Comparison of ENCODE assay signal across 8 mouse cellular contexts in genomic region chr5:32139516-32140037, GRCm38 (mm10). TPM values are rescaled to one million over a fixed set of nuclear protein-coding genes. Genes with fewer than 3 reads are reported as not detected.
DNase-seq lines count a peak whose midpoint lies in the region; ATAC-seq and TF ChIP-seq lines count a peak whose summit lies in the region.

No protein-coding gene starts in this region.

- ATAC-seq in heart, embryonic 12.5 days (ENCODE audit: insufficient number of reproducible peaks, low FRiP score): no peak

- WGBS in heart, embryonic 12.5 days: 27% methylated on average over 9 of the region's 9 CpGs

- TF ChIP-seq EP300 in CH12.LX (IDR thresholded peaks at IDR 0.05; ENCODE audit: low read length): peak; percentile 58

- H3K4me1 ChIP-seq in CH12.LX (ENCODE audit: control insufficient read depth in 1 of 2, insufficient read depth in 2 of 2): peaks cover 0 to 3% of the 10 kb centered on the region in 2 experiments; a peak in 2 of 4 replicates
- H3K4me1 ChIP-seq in heart, embryonic 12.5 days (replicated peaks): peaks cover 58% of the 10 kb centered on the region

- peak; percentile 58 to 91 for TF ChIP-seq CTCF in CH12.LX (conservative IDR thresholded peaks at IDR 0.05 in 1 of 2, IDR thresholded peaks at IDR 0.05 in 1 of 2; ENCODE audit: low read depth in 2 of 2, low read length in 2 of 2)

- no peaks in the 10 kb centered on the region for H3K79me2 ChIP-seq in CH12.LX (replicated peaks; ENCODE audit: control insufficient read depth, extremely low read depth, insufficient read depth, poor library complexity, severe bottlenecking)

- peak; percentile 81 for DNase-seq in layer of hippocampus, adult 11-12 months (ENCODE audit: low spot score)
- DNase-seq in layer of hippocampus, adult 8-10 months (ENCODE audit: low spot score in 2 of 2): no peak
- peak; percentile 62 for DNase-seq in CH12.LX (ENCODE audit: extremely low read depth)
- peak; percentile 44 for DNase-seq in c-Kit-positive CD71-positive TER-119-positive erythroid progenitor cells, embryonic 14.5 days (ENCODE audit: low spot score)
- DNase-seq in layer of hippocampus, adult 9-10 months (ENCODE audit: low spot score): peak; percentile 88
- DNase-seq in mesoderm, embryonic 11.5 days (ENCODE audit: low read depth, low spot score): peak; percentile 76
- no peak for DNase-seq in urinary bladder, postnatal 10 days (ENCODE audit: low spot score)

- peaks cover 6% of the 10 kb centered on the region for H3K27me3 ChIP-seq in CH12.LX (replicated peaks)
- no peaks in the 10 kb centered on the region for H3K27me3 ChIP-seq in heart, embryonic 12.5 days (replicated peaks)

- peak overlapping the region; percentile 67; the same call in 1 of the 2 replicates for H3K4me2 ChIP-seq in CH12.LX (ENCODE audit: insufficient read depth, low read depth, poor library complexity, severe bottlenecking)
- H3K4me2 ChIP-seq in heart, embryonic 12.5 days: peak overlapping the region; percentile 91

- dilution Hi-C loops in CH12.LX (cut with MboI; ENCODE audit: extremely low pct_ligation_motif_present, extremely low pct_unique_long_range_greater_than_20kb, low sequenced_read_pairs): no loop called here

- peak; percentile 96 for TF ChIP-seq RAD21 in CH12.LX (IDR thresholded peaks at IDR 0.05; ENCODE audit: low read depth, low read length)

- no peak overlapping the region for H3K4me3 ChIP-seq in CH12.LX (replicated peaks in 1 of 3; ENCODE audit: low read depth in 2 of 3, low read length in 2 of 3, poor library complexity in 1 of 3)
- peak overlapping the region; percentile 84 for H3K4me3 ChIP-seq in heart, embryonic 12.5 days

- H3K9ac ChIP-seq in CH12.LX (ENCODE audit: insufficient read depth, low read depth): no peak overlapping the region
- H3K9ac ChIP-seq in heart, embryonic 12.5 days: peak overlapping the region; percentile 95; the same call in 1 of the 2 replicates

- H3K27ac ChIP-seq in CH12.LX (ENCODE audit: insufficient read depth, low read depth): no peak overlapping the region
- H3K27ac ChIP-seq in heart, embryonic 12.5 days (ENCODE audit: poor library complexity, severe bottlenecking): peak overlapping the region; percentile 98

- H3K36me3 ChIP-seq in CH12.LX (replicated peaks in 1 of 2; ENCODE audit: control insufficient read depth in 1 of 2, insufficient read depth in 1 of 2, low read length in 1 of 2): no peaks in the 10 kb centered on the region
- no peaks in the 10 kb centered on the region for H3K36me3 ChIP-seq in heart, embryonic 12.5 days

- TF ChIP-seq POLR2A in CH12.LX (IDR thresholded peaks at IDR 0.05; ENCODE audit: low read depth, low read length): no peak

- in situ Hi-C loops in CH12.LX (cut with MboI; ENCODE audit: low pct_ligation_motif_present, low pct_unique_long_range_greater_than_20kb, low sequenced_read_pairs): loop anchor here (10.0 kb wide), 2 partner anchors 445 to 575 kb away; partner anchors contain the start of genes Babam2 and Rbks

- no peaks in the 10 kb centered on the region for H3K9me3 ChIP-seq in CH12.LX (replicated peaks; ENCODE audit: low read length)
- no peaks in the 10 kb centered on the region for H3K9me3 ChIP-seq in heart, embryonic 12.5 days (replicated peaks)

TF ChIP-seq in CH12.LX, 34 proteins besides CTCF, POLR2A, EP300 and RAD21:
- no peak for TF ChIP-seq USF1 (IDR thresholded peaks at IDR 0.05; ENCODE audit: low read depth, low read length)
- peak; percentile 64 for TF ChIP-seq NRF1 (IDR thresholded peaks at IDR 0.05; ENCODE audit: low read depth, low read length)
- peak; percentile 57; the same call in 1 of the 2 replicates for TF ChIP-seq JUN (IDR thresholded peaks at IDR 0.05; ENCODE audit: insufficient read depth, low read depth, low read length)
- no peak for TF ChIP-seq GABPA (IDR thresholded peaks at IDR 0.05; ENCODE audit: insufficient replicate concordance, low read depth, low read length)
- peak; percentile 96 for TF ChIP-seq IRF4 (IDR thresholded peaks at IDR 0.05; ENCODE audit: low read depth, low read length)
- TF ChIP-seq UBTF (IDR thresholded peaks at IDR 0.05; ENCODE audit: low read depth, low read length): no peak
- no peak for TF ChIP-seq MAFK (IDR thresholded peaks at IDR 0.05; ENCODE audit: insufficient replicate concordance, low read length)
- no peak for TF ChIP-seq MAX (IDR thresholded peaks at IDR 0.05; ENCODE audit: low read length)
- peak; percentile 86 for TF ChIP-seq JUND (conservative IDR thresholded peaks at IDR 0.05; ENCODE audit: low read depth, low read length)
- TF ChIP-seq E2F4 (IDR thresholded peaks at IDR 0.05; ENCODE audit: insufficient replicate concordance, low read depth, low read length): no peak
- TF ChIP-seq HCFC1 (IDR thresholded peaks at IDR 0.05; ENCODE audit: low read depth, low read length): no peak
- no peak for TF ChIP-seq USF2 (conservative IDR thresholded peaks at IDR 0.05; ENCODE audit: low read depth, low read length)
- TF ChIP-seq PAX5 (IDR thresholded peaks at IDR 0.05; ENCODE audit: low read length): no peak
- no peak for TF ChIP-seq MYC (IDR thresholded peaks at IDR 0.05; ENCODE audit: low read depth, low read length)
- TF ChIP-seq ZMIZ1 (IDR thresholded peaks at IDR 0.05; ENCODE audit: low read depth, low read length): no peak
- peak; percentile 61 for TF ChIP-seq ZC3H11A (IDR thresholded peaks at IDR 0.05; ENCODE audit: low read depth, low read length)
- peak; percentile 78 for TF ChIP-seq SMC3 (IDR thresholded peaks at IDR 0.05; ENCODE audit: low read depth, low read length)
- no peak for TF ChIP-seq KAT2A (IDR thresholded peaks at IDR 0.05; ENCODE audit: insufficient replicate concordance, low read length)
- TF ChIP-seq RCOR1 (conservative IDR thresholded peaks at IDR 0.05; ENCODE audit: low read depth, low read length): no peak
- TF ChIP-seq ELF1 (IDR thresholded peaks at IDR 0.05; ENCODE audit: low read depth, low read length): no peak
- TF ChIP-seq POLR2AphosphoS2 (IDR thresholded peaks at IDR 0.05; ENCODE audit: low read depth, low read length): no peak
- TF ChIP-seq MEF2A (IDR thresholded peaks at IDR 0.05; ENCODE audit: borderline replicate concordance, low read depth, low read length): peak; percentile 57
- no peak for TF ChIP-seq CHD2 (IDR thresholded peaks at IDR 0.05; ENCODE audit: low read length)
- TF ChIP-seq SIN3A (IDR thresholded peaks at IDR 0.05; ENCODE audit: low read length): no peak
- no peak for TF ChIP-seq CHD1 (IDR thresholded peaks at IDR 0.05; ENCODE audit: low read depth, low read length)
- 0 out of 2 replicates have a peak, but pooled peaks have one; percentile 12 for TF ChIP-seq TCF12 (IDR thresholded peaks at IDR 0.05; ENCODE audit: low read depth, low read length)
- no peak for TF ChIP-seq MXI1 (IDR thresholded peaks at IDR 0.05; ENCODE audit: low read depth, low read length)
- TF ChIP-seq NELFE (IDR thresholded peaks at IDR 0.05; ENCODE audit: low read depth, low read length): no peak
- TF ChIP-seq MAZ (IDR thresholded peaks at IDR 0.05; ENCODE audit: low read depth, low read length): 0 out of 2 replicates have a peak, but pooled peaks have one; percentile 26
- TF ChIP-seq BHLHE40 (IDR thresholded peaks at IDR 0.05; ENCODE audit: low read depth, low read length): peak; percentile 54
- no peak for TF ChIP-seq ZKSCAN1 (IDR thresholded peaks at IDR 0.05; ENCODE audit: borderline replicate concordance, low read depth, low read length)
- TF ChIP-seq ZNF384 (IDR thresholded peaks at IDR 0.05; ENCODE audit: low read depth, low read length): no peak
- no peak for TF ChIP-seq TBP (conservative IDR thresholded peaks at IDR 0.05; ENCODE audit: low read depth, low read length)
- peak; percentile 54; the same call in 1 of the 2 replicates for TF ChIP-seq ETS1 (conservative IDR thresholded peaks at IDR 0.05; ENCODE audit: low read depth, low read length)

RNA-seq across cellular contexts. Expression of gene Fosl2, which starts 4.0 kb away (rescaled TPM):
- total RNA-seq in layer of hippocampus, adult 8-10 months (2022): 10 to 100 TPM; 42.6 to 75.6 (median 59.2) TPM
- total RNA-seq in CH12.LX (2012; rRNA removed) (0.17 and 0.59 TPM in 2 replicates), CH12.LX (2014; rRNA removed) (0.23 TPM in 2 replicates)
- 0.52 and 0.91 TPM in 2 replicates for polyA plus RNA-seq in CH12.LX (2012; ENCODE audit: insufficient read length, low read depth)
- polyA plus RNA-seq in heart, embryonic 12.5 days (2016; fragmentation: Nextera tagmentation; extraction: Ambion mirVana): 3.3 and 3.8 TPM in 2 replicates

Comparison
In these comparisons a context has a peak if more than half of its experiments do, and no peak if none do; other contexts are left out.
1. DNase-seq: peak in layer of hippocampus, adult 11-12 months (single experiment), CH12.LX (single experiment), c-Kit-positive CD71-positive TER-119-positive erythroid progenitor cells, embryonic 14.5 days (single experiment), layer of hippocampus, adult 9-10 months (single experiment) and mesoderm, embryonic 11.5 days (single experiment); none in layer of hippocampus, adult 8-10 months (0 of 2) and urinary bladder, postnatal 10 days (single experiment).
2. RNA of gene Fosl2, which starts 4.0 kb away (total RNA-seq): 42.6 to 75.6 TPM in layer of hippocampus, adult 8-10 months; 0.17 to 0.59 TPM in CH12.LX; every median in the first group is over 10 times any median in the second.